Mouse (Mus musculus) stomach, embryonic 16.5 days (tissue): ENCODE measurements around the gene Klhl12. TPM values are rescaled to one million over a fixed set of nuclear protein-coding genes. Genes with fewer than 3 reads are reported as not detected.
"Not testable (repeated sequence)": the region's sequence is repeated elsewhere in the genome, so short reads cannot be mapped to it uniquely, and the experiment has no call there.

Experiments used
- ATAC-seq: fragments of 200-750 bp; cut with Nextera tagmentation; 2 replicates; pipeline ENCODE4 v1.8.0; 2017; ENCODE audit warnings: moderate number of reproducible peaks, moderate TSS enrichment; ENCODE audit not compliant: insufficient read depth, low FRiP score
- H3K27ac ChIP-seq: fragments of 300-500 bp; sonication (generic); 2 replicates; pipeline ENCODE4 v1.5.1; 2014; ENCODE audit warnings: low read length
- H3K27me3 ChIP-seq: fragments of 300-500 bp; sonication (generic); 2 replicates; pipeline ENCODE4 v1.6.1; 2014; ENCODE audit warnings: low read length, control low read depth, mixed read lengths; ENCODE audit not compliant: control insufficient read depth, insufficient read depth
- H3K36me3 ChIP-seq: fragments of 300-500 bp; sonication (generic); 2 replicates; pipeline ENCODE4 v1.6.1; 2014; ENCODE audit warnings: low read length; ENCODE audit not compliant: control insufficient read depth, insufficient read depth
- H3K4me1 ChIP-seq: fragments of 300-500 bp; sonication (generic); 2 replicates; pipeline ENCODE4 v1.6.1; 2014; ENCODE audit warnings: low read length, control low read depth, mixed read lengths; ENCODE audit not compliant: control insufficient read depth, insufficient read depth
- H3K4me2 ChIP-seq: fragments of 300-500 bp; sonication (generic); 2 replicates; pipeline ENCODE4 v1.6.1; 2014; ENCODE audit warnings: low read depth, low read length, mixed read lengths
- H3K4me3 ChIP-seq: fragments of 300-500 bp; sonication (generic); replicated peaks from 2 replicates; pipeline ENCODE4 v1.5.1; 2014; ENCODE audit warnings: mild to moderate bottlenecking, low read length
- H3K9ac ChIP-seq: fragments of 300-500 bp; sonication (generic); 2 replicates; pipeline ENCODE4 v1.6.1; 2014; ENCODE audit warnings: low read length
- H3K9me3 ChIP-seq: fragments of 300-500 bp; sonication (generic); replicated peaks from 2 replicates; pipeline ENCODE4 v1.6.1; 2016; ENCODE audit warnings: low read length, control low read depth; ENCODE audit not compliant: control insufficient read depth
- WGBS: fragments of 180-500 bp; shearing (Covaris S2); extraction: QIAGEN DNeasy Blood & Tissue Kit; methylation state at CpG from one replicate; pipeline ENCODE4 v1.1.7; 2014; 5-methylcytosine and 5-hydroxymethylcytosine counted together
- polyA plus RNA-seq: library from polyadenylated mRNA; unstranded; fragments of >200 nt; fragmentation: Nextera tagmentation; extraction: Ambion mirVana; gene quantifications from 2 replicates; pipeline ENCODE4 v1.2.1, GENCODE M21; 2015

Klhl12 gene
- polyA plus RNA-seq, 1 experiment from 2014 or later: 23.1 TPM

- Histone ChIP-seq H3K9me3 (no peaks in the 10 kb centered on the region), H3K4me1 (peaks cover 13% of the 10 kb centered on the region), H3K9ac (no peak overlapping the region), H3K4me3 (no peak overlapping the region), H3K4me2 (no peak overlapping the region), H3K27ac (no peak overlapping the region), H3K36me3 (no peaks in the 10 kb centered on the region), H3K27me3 (no peaks in the 10 kb centered on the region)
- peak; percentile 64 for ATAC-seq
- WGBS: 7% methylated on average over 7 of the region's 7 CpGs
These were observed 63.3 kb downstream of the Klhl12 start for GRCm38 (mm10) chr1:134518677-134519076.

DNA sequence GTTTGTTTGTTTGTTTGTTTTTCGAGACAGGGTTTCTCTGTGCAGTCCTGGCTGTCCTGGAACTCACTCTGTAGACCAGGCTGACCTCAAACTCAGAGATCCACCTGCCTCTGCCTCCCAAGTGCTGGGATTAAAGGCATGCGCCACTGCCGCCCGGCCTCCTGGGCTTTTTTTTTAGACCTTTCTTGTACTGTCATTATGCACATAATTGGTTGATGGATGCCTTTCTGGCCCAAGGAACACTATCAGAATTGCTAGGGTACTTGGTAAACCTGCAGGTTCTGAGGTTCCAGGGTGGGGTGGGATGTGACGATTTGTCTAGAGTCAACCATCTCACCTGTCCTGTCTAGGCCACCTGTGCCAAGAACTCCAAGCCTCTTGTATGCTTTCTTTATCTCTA is 63.9 kb downstream of the Klhl12 start:
- H3K9me3 ChIP-seq, H3K36me3 ChIP-seq, H3K9ac ChIP-seq, H3K4me3 ChIP-seq, H3K27me3 ChIP-seq, ATAC-seq, H3K27ac ChIP-seq, H3K4me2 ChIP-seq: not testable (repeated sequence)
- peaks cover 13% of the 10 kb centered on the region for H3K4me1 ChIP-seq
- WGBS: 92% methylated on average over 5 of the region's 5 CpGs

DNA sequence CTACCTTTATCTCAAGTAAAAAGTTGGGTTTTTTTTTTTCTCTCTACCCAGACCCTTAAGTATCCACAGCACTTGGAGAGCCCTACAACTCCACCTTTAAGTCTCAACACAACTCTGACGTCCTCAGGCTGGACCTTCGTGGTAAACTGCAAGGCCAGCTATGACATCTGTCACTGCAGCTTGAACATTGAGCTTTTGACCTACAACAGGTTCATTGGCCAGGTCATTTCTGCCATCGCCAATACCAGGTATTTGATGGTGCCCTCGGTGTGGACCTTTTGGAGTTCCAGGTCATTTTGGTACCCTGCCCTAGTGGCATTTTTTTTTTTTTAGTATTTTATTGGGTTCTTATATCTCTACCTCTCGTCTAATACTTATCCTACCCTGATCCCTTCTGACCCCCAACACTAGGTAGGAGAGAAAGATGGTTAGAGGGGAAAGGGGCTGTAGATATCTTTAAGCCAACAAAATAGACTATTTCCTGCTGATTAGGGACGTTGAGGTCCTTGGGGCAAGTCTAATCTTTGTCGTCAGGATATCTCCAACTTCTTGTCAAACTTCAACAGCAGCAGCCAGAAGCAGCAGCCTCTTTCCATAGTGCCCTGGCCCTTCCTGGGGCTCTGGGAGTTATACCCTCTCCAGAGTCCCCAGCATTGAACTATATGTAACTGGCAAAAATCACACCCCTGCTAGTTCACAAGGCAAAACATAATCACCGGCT is 64.8 kb downstream of the Klhl12 start:
- Histone ChIP-seq H3K4me2 (no peak overlapping the region), H3K4me3 (no peak overlapping the region), H3K27ac (no peak overlapping the region), H3K9ac (no peak overlapping the region), H3K9me3 (no peaks in the 10 kb centered on the region), H3K4me1 (peaks cover 13% of the 10 kb centered on the region), H3K36me3 (no peaks in the 10 kb centered on the region), H3K27me3 (no peaks in the 10 kb centered on the region)
- ATAC-seq: no peak
- 75% methylated on average over 8 of the region's 8 CpGs for WGBS

- no peak overlapping the region for H3K9ac ChIP-seq
- 0 out of 2 replicates have a peak overlapping the region, but pooled peaks have one; percentile 18 for H3K27ac ChIP-seq
- H3K4me2 ChIP-seq: no peak overlapping the region
- no peak for ATAC-seq
- 67% methylated on average over 7 of the region's 7 CpGs for WGBS
- no peaks in the 10 kb centered on the region for H3K36me3 ChIP-seq
- H3K9me3 ChIP-seq: no peaks in the 10 kb centered on the region
- no peak overlapping the region for H3K4me3 ChIP-seq
- H3K27me3 ChIP-seq: no peaks in the 10 kb centered on the region
- H3K4me1 ChIP-seq: peaks cover 9% of the 10 kb centered on the region
These were observed 65.8 kb downstream of the Klhl12 start for GRCm38 (mm10) chr1:134521163-134521562.

DNA sequence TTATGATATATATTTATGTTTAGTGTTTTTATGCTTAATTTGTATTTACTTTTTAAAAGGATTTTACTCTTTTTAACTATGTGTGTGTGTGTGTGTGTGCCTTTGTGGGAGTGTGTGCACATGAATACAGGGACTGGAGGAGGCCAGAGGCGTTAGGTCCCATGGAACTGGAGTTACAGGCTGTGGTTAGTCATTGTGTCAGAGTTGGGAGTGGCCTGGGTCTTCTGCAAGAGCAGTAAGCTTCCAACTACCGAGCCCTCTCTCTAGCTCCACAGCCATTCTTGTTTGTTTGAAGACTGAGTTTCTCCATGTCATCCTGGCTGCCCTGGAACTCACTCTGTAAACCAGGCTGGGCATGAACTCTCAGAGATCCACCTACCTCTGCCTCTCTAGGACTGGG is 67.0 kb downstream of the Klhl12 start:
- Histone ChIP-seq H3K27ac (peak overlapping the region; percentile 57), H3K27me3 (no peaks in the 10 kb centered on the region), H3K9me3 (no peaks in the 10 kb centered on the region), H3K9ac (no peak overlapping the region), H3K4me2 (no peak overlapping the region), H3K4me3 (no peak overlapping the region), H3K36me3 (no peaks in the 10 kb centered on the region), H3K4me1 (0 out of 2 replicates have a peak, but pooled peaks cover 3% of the 10 kb centered on the region)
- ATAC-seq: no peak; the same call in 1 of the 2 replicates
- WGBS: 33% methylated on average over 2 of the region's 2 CpGs

DNA sequence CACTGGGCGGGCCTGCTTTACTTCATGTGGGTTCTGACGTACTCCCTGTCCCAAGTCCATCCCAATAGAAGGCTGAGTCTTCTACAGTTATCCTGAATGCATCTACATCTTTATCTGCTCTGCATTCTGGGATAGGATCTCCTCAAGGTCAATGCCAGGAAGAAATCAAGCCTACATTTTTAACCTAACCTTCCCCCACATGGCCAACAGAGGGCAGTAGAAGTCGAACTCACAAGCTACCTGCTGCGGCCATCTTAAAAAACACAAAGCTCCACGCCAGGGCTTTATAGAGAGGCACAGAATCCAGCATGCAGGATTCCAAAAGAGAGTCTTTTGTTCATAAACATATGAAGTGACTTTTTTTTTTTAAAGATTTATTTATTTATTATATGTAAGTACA is 69.1 kb downstream of the Klhl12 start:
- no peak overlapping the region for H3K27ac ChIP-seq
- H3K4me1 ChIP-seq: 0 out of 2 replicates have a peak, but pooled peaks cover 3% of the 10 kb centered on the region
- no peaks in the 10 kb centered on the region for H3K36me3 ChIP-seq
- no peaks in the 10 kb centered on the region for H3K9me3 ChIP-seq
- WGBS: 78% methylated on average over 5 of the region's 5 CpGs
- H3K27me3 ChIP-seq: no peaks in the 10 kb centered on the region
- ATAC-seq: no peak
- no peak overlapping the region for H3K4me3 ChIP-seq
- no peak overlapping the region for H3K4me2 ChIP-seq
- H3K9ac ChIP-seq: no peak overlapping the region

- H3K36me3 ChIP-seq: no peaks in the 10 kb centered on the region
- no peak for ATAC-seq
- no peaks in the 10 kb centered on the region for H3K27me3 ChIP-seq
- H3K4me3 ChIP-seq: no peak overlapping the region
- 0 out of 2 replicates have a peak, but pooled peaks cover 3% of the 10 kb centered on the region for H3K4me1 ChIP-seq
- no peaks in the 10 kb centered on the region for H3K9me3 ChIP-seq
- WGBS: 91% methylated on average over 1 of the region's 1 CpGs
- no peak overlapping the region for H3K9ac ChIP-seq
- H3K4me2 ChIP-seq: no peak overlapping the region
- no peak overlapping the region for H3K27ac ChIP-seq
These were observed 69.7 kb downstream of the Klhl12 start for GRCm38 (mm10) chr1:134525015-134525414.

DNA sequence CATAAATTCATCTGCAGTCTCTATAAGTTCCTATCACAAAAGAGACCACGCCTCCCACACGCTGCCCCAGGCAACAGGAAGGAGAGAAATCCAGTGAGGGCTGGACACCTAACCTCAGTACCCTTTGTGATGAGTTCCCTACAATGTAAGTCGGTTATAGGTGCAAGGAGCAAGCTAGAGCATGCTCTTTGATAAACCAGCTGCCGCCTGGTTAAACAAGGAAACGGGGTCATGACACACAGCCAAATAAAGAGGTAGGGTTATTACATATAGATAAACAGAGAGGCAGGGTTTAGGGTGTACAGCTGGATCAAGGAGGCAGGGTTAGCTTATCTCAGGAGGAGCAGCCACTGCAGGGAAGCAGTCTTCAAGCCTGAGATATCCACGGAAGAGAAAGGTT is 71.4 kb downstream of the Klhl12 start:
- 0 out of 2 replicates have a peak, but pooled peaks cover 3% of the 10 kb centered on the region for H3K4me1 ChIP-seq
- no peak overlapping the region for H3K4me3 ChIP-seq
- no peaks in the 10 kb centered on the region for H3K9me3 ChIP-seq
- no peaks in the 10 kb centered on the region for H3K36me3 ChIP-seq
- no peak overlapping the region for H3K9ac ChIP-seq
- WGBS: 27% methylated on average over 6 of the region's 6 CpGs
- H3K27me3 ChIP-seq: no peaks in the 10 kb centered on the region
- peak overlapping the region; percentile 52 for H3K27ac ChIP-seq
- H3K4me2 ChIP-seq: no peak overlapping the region
- ATAC-seq: peak; percentile 82

GRCm38 (mm10) chr1:134530618-134531017 is 75.3 kb downstream of the Klhl12 start:
- H3K4me1 ChIP-seq: no peaks in the 10 kb centered on the region
- ATAC-seq: no peak

More at GRCm38 (mm10) chr1:134530618-134531017, 75.3 kb downstream of the Klhl12 start:
- H3K27ac ChIP-seq: no peak overlapping the region
- no peaks in the 10 kb centered on the region for H3K36me3 ChIP-seq
- WGBS: 76% methylated on average over 6 of the region's 6 CpGs
- no peaks in the 10 kb centered on the region for H3K27me3 ChIP-seq
- no peak overlapping the region for H3K4me3 ChIP-seq
- H3K9ac ChIP-seq: no peak overlapping the region
- H3K4me2 ChIP-seq: no peak overlapping the region
- no peaks in the 10 kb centered on the region for H3K9me3 ChIP-seq
